Mouse (Mus musculus): Measurements from ENCODE around the gene Gm2a. TPM values are rescaled to one million over a fixed set of nuclear protein-coding genes. Genes with fewer than 3 reads are reported as not detected.
"Not testable (repeated sequence)": the region's sequence is repeated elsewhere in the genome, so short reads cannot be mapped to it uniquely, and the experiment has no call there.

Gene Gm2a
- polyA plus RNA-seq, 1 experiment, result 2.9 TPM

DNA sequence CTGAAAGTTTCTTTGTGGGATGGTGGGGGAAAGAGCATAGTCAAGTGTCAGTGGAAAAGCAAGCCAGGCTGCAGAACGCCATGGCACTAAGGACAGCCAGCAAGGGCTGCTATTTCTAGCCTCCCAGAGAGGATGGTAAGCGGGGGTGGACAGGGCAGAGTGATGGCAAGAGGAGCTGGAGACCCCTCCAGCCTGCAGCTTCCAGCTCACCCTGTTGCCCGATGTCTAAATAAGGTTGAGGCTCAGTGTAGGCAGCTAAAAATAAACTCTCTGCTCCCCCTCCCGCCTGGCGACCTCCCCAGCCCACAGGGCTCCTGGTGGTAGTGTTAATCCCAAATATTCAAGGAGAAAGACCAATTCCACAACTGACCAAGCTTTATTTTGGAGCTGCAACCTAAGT lies 12.5 kb upstream of the Gm2a start:
- no peaks in the 10 kb centered on the region for H3K79me2 ChIP-seq (ENCODE audit: control insufficient read depth, insufficient read depth)
- H3K36me3 ChIP-seq (ENCODE audit: control insufficient read depth, insufficient read depth), result no peaks in the 10 kb centered on the region
- no peak overlapping the region for H3K4me3 ChIP-seq (ENCODE audit: insufficient read depth, poor library complexity, severe bottlenecking)
- H3ac ChIP-seq (ENCODE audit: control insufficient read depth, insufficient read length, low read depth), result no peak overlapping the region
- H3K27me3 ChIP-seq (ENCODE audit: control insufficient read depth, insufficient read depth, insufficient read length), result no peaks in the 10 kb centered on the region
- no peaks in the 10 kb centered on the region for H3K79me3 ChIP-seq (ENCODE audit: low read depth)
- TF ChIP-seq MYOG (IDR thresholded peaks at IDR 0.05; ENCODE audit: control insufficient read depth, extremely low read depth, insufficient read length), result no peak
- TF ChIP-seq MYOD1 (IDR thresholded peaks at IDR 0.05; ENCODE audit: control insufficient read depth, insufficient read length, low read depth), result no peak
- TF ChIP-seq CEBPB (IDR thresholded peaks at IDR 0.05; ENCODE audit: low read depth), result no peak
- TF ChIP-seq FOSL1 (IDR thresholded peaks at IDR 0.05; ENCODE audit: insufficient read depth, low read length, poor library complexity, severe bottlenecking), result no peak
- no peak for TF ChIP-seq USF1 (IDR thresholded peaks at IDR 0.05; ENCODE audit: low read depth)
- TF ChIP-seq MAX (IDR thresholded peaks at IDR 0.05), result no peak
- no peak for TF ChIP-seq CTCF (IDR thresholded peaks at IDR 0.05; ENCODE audit: control insufficient read depth, insufficient read depth, insufficient read length)

DNA sequence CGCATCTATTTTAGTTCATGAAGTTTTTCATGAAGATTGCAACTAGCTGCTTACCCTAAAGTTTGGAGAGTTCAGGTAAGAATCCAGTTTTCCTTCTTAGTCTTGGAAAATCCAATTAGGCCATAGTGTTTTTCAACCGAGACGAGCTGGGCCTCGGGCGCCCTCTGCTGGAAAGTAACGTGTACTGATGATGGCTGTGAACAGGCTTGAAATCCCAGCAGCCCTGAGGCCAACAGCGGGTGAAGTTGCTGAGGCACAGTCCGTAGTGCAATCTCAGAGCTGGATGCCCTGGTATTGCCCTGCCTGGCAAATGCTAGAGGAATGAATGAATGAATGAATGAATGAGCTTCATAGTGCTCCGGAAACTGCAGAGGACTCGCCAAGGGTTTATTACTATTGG lies 10.9 kb upstream of the Gm2a start:
- H3K79me3 ChIP-seq (ENCODE audit: low read depth), result no peaks in the 10 kb centered on the region
- no peak overlapping the region for H3ac ChIP-seq (ENCODE audit: control insufficient read depth, insufficient read length, low read depth)
- TF ChIP-seq USF1 (IDR thresholded peaks at IDR 0.05; ENCODE audit: low read depth), result no peak
- TF ChIP-seq MYOD1 (IDR thresholded peaks at IDR 0.05; ENCODE audit: control insufficient read depth, insufficient read length, low read depth), result no peak
- no peak for TF ChIP-seq MAX (IDR thresholded peaks at IDR 0.05)
- TF ChIP-seq MYOG (IDR thresholded peaks at IDR 0.05; ENCODE audit: control insufficient read depth, extremely low read depth, insufficient read length), result no peak
- TF ChIP-seq CEBPB (IDR thresholded peaks at IDR 0.05; ENCODE audit: low read depth), result peak; percentile 77
- no peak for TF ChIP-seq FOSL1 (IDR thresholded peaks at IDR 0.05; ENCODE audit: insufficient read depth, low read length, poor library complexity, severe bottlenecking)
- TF ChIP-seq CTCF (IDR thresholded peaks at IDR 0.05; ENCODE audit: control insufficient read depth, insufficient read depth, insufficient read length), result peak; percentile 73
- H3K79me2 ChIP-seq (ENCODE audit: control insufficient read depth, insufficient read depth), result no peaks in the 10 kb centered on the region
- no peak overlapping the region for H3K4me3 ChIP-seq (ENCODE audit: insufficient read depth, poor library complexity, severe bottlenecking)
- H3K36me3 ChIP-seq (ENCODE audit: control insufficient read depth, insufficient read depth), result no peaks in the 10 kb centered on the region
- peaks cover 3% of the 10 kb centered on the region for H3K27me3 ChIP-seq (ENCODE audit: control insufficient read depth, insufficient read depth, insufficient read length)

DNA sequence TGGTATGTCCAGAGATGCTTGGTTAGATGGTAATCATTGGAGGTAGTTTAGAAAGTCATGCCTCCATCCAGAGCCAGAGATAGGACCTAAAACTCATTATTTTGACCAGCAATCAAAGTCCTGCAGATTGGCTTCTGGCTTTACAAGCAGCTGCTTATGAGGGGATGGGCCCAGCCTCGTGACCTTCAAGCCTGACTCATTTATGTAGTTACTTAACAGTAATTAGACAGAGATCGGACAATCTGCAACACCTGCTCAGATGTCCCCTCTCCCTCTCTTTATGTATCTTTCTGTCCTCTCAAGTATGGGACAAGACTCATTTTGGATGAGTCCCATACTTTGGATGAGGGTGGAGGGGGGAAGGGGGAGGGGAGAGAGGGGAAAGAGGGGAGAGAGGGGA lies 8.0 kb upstream of the Gm2a start:
- TF ChIP-seq MAX (IDR thresholded peaks at IDR 0.05), result no peak
- no peak for TF ChIP-seq CTCF (IDR thresholded peaks at IDR 0.05; ENCODE audit: control insufficient read depth, insufficient read depth, insufficient read length)
- Histone ChIP-seq H3K79me2 (ENCODE audit: control insufficient read depth, insufficient read depth) (no peaks in the 10 kb centered on the region), H3K27me3 (ENCODE audit: control insufficient read depth, insufficient read depth, insufficient read length) (peaks cover 3% of the 10 kb centered on the region), H3K4me3 (ENCODE audit: insufficient read depth, poor library complexity, severe bottlenecking) (no peak overlapping the region), H3ac (ENCODE audit: control insufficient read depth, insufficient read length, low read depth) (no peak overlapping the region), H3K36me3 (ENCODE audit: control insufficient read depth, insufficient read depth) (no peaks in the 10 kb centered on the region), H3K79me3 (ENCODE audit: low read depth) (no peaks in the 10 kb centered on the region)

DNA sequence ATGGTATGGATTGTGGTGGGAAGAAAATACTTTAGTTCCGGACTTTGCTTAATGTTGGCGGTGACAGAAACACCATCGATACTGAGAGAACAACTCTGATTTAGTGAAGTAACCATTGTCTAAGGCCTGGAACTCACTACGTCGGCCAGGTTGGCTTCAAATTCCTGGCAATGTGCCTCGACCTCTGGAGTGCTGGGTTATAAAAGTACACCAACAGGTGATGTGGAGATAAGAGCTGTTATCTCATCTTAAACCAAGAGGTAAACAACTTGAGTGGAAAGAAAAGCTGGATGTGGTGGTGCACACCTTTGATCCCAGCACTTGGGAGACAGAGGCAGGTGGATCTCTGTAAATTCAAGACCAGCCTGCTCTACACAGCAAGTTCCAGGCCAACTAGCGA lies 4.8 kb upstream of the Gm2a start:
- H3K4me3 ChIP-seq (ENCODE audit: insufficient read depth, poor library complexity, severe bottlenecking), result no peak overlapping the region
- no peak for TF ChIP-seq MYOD1 (IDR thresholded peaks at IDR 0.05; ENCODE audit: control insufficient read depth, insufficient read length, low read depth)
- TF ChIP-seq FOSL1 (IDR thresholded peaks at IDR 0.05; ENCODE audit: insufficient read depth, low read length, poor library complexity, severe bottlenecking), result no peak
- no peak for TF ChIP-seq CEBPB (IDR thresholded peaks at IDR 0.05; ENCODE audit: low read depth)
- no peak for TF ChIP-seq MAX (IDR thresholded peaks at IDR 0.05)
- TF ChIP-seq CTCF (IDR thresholded peaks at IDR 0.05; ENCODE audit: control insufficient read depth, insufficient read depth, insufficient read length), result no peak
- peaks cover 3% of the 10 kb centered on the region for H3K27me3 ChIP-seq (ENCODE audit: control insufficient read depth, insufficient read depth, insufficient read length)
- H3K79me3 ChIP-seq (ENCODE audit: low read depth), result no peaks in the 10 kb centered on the region
- H3K36me3 ChIP-seq (ENCODE audit: control insufficient read depth, insufficient read depth), result no peaks in the 10 kb centered on the region
- no peaks in the 10 kb centered on the region for H3K79me2 ChIP-seq (ENCODE audit: control insufficient read depth, insufficient read depth)
- no peak overlapping the region for H3ac ChIP-seq (ENCODE audit: control insufficient read depth, insufficient read length, low read depth)

DNA sequence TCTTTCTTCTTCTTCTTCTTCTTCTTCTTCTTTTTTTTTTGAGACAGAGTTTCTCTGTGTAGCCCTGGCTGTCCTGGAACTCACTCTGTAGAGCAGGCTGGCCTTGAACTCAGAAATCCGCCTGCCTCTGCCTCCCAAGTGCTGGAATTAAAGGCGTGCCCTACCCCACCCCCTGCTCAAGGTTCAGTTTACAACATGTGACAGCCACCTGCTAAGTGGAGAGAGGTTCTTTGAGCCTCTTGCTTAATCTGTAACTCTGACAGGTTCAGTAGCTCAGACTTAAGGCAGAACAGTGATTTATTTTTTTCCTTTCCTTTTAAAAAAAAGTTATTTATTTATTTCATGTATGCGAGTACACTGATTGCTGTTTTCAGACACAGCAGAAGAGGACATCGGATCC lies 1.6 kb upstream of the Gm2a start:
- H3K27me3 ChIP-seq (ENCODE audit: control insufficient read depth, insufficient read depth, insufficient read length); H3K4me3 ChIP-seq (ENCODE audit: insufficient read depth, poor library complexity, severe bottlenecking); H3K79me3 ChIP-seq (ENCODE audit: low read depth); H3ac ChIP-seq (ENCODE audit: control insufficient read depth, insufficient read length, low read depth); H3K79me2 ChIP-seq (ENCODE audit: control insufficient read depth, insufficient read depth); H3K36me3 ChIP-seq (ENCODE audit: control insufficient read depth, insufficient read depth): not testable (repeated sequence)

DNA sequence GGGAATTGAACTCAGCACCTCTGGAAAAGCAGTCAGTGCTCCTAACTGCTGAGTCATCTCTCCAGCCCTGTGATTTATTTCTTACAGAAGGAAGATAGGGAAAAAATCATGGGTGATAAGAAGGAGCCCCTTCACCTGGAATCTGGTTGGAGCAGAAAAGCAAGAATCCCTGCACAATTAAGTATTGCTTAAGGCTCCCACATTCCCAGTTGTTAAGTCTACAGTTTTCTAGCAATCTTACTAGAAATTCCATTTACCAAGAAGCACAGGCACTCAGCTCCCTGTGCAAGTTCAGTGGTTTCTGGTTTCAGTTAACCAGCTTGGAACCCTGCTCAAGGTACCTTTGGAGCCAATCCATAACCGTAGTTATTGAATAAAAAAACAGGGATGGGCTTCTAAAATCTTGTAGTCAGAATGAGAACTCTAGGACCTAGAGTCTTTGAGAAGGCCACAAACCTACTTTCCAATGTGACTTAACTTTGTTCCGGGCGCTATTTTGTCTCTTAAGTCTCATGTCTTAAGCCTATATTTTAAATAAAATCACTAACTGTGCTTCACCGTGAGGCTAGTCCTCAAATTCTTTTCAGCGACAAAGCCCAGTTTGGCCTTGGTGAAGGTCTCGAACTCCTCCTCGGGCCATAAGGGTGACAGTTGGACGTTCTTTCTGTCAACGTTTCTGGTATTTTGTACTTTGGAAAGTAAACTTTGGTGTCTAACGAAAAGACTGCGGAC lies 1.0 kb upstream of the Gm2a start:
- no peaks in the 10 kb centered on the region for H3K79me3 ChIP-seq (ENCODE audit: low read depth)
- TF ChIP-seq CEBPB (IDR thresholded peaks at IDR 0.05; ENCODE audit: low read depth) (no peak), MYOG (IDR thresholded peaks at IDR 0.05; ENCODE audit: control insufficient read depth, extremely low read depth, insufficient read length) (no peak), MAX (IDR thresholded peaks at IDR 0.05) (no peak), FOSL1 (IDR thresholded peaks at IDR 0.05; ENCODE audit: insufficient read depth, low read length, poor library complexity, severe bottlenecking) (no peak), CTCF (IDR thresholded peaks at IDR 0.05; ENCODE audit: control insufficient read depth, insufficient read depth, insufficient read length) (no peak), MYOD1 (IDR thresholded peaks at IDR 0.05; ENCODE audit: control insufficient read depth, insufficient read length, low read depth) (no peak), USF1 (IDR thresholded peaks at IDR 0.05; ENCODE audit: low read depth) (no peak)
- no peak overlapping the region for H3K4me3 ChIP-seq (ENCODE audit: insufficient read depth, poor library complexity, severe bottlenecking)
- H3K27me3 ChIP-seq (ENCODE audit: control insufficient read depth, insufficient read depth, insufficient read length), result no peaks in the 10 kb centered on the region
- no peaks in the 10 kb centered on the region for H3K79me2 ChIP-seq (ENCODE audit: control insufficient read depth, insufficient read depth)
- no peaks in the 10 kb centered on the region for H3K36me3 ChIP-seq (ENCODE audit: control insufficient read depth, insufficient read depth)
- H3ac ChIP-seq (ENCODE audit: control insufficient read depth, insufficient read length, low read depth), result peak overlapping the region; percentile 8

Data from C2C12 (cell line).